In genomic region chr9:99563714-99564113, GRCm38 (mm10) we compare ENCODE assay signal across 9 mouse cellular contexts. TPM values are rescaled to one million over a fixed set of nuclear protein-coding genes. Genes with fewer than 3 reads are reported as not detected.
A peak's percentile ranks its signal among the peaks of the same experiment; 100 is the strongest.
DNase-seq lines count a peak whose midpoint lies in the region; ATAC-seq and TF ChIP-seq lines count a peak whose summit lies in the region.
"Had no signal": no experiment of that assay in that cellular context is flagged by ENCODE, and none has a peak within 500 bp of the region (broad histone marks: within the 10 kb centered on the region; RNA-seq: fewer than 3 reads in every experiment).

No protein-coding gene starts in this region.

- H3K4me2 ChIP-seq in limb, embryonic 14.5 days (replicated peaks; ENCODE audit: low read depth, low read length, severe bottlenecking), result no peak overlapping the region
- no peak overlapping the region for H3K4me2 ChIP-seq in neural tube, embryonic 11.5 days (ENCODE audit: low read depth)

- H3K9me3 ChIP-seq in limb, embryonic 14.5 days (ENCODE audit: control insufficient read depth, low read length), result no peaks in the 10 kb centered on the region
- no peaks in the 10 kb centered on the region for H3K9me3 ChIP-seq in neural tube, embryonic 11.5 days (ENCODE audit: control insufficient read depth, low read length)

- H3K27ac ChIP-seq in limb, embryonic 14.5 days (replicated peaks; ENCODE audit: low read depth, low read length), result no peak overlapping the region
- no peak overlapping the region for H3K27ac ChIP-seq in neural tube, embryonic 11.5 days (ENCODE audit: low read depth, low read length)
- H3K27ac ChIP-seq: macrophage had no signal

- H3K36me3 ChIP-seq in limb, embryonic 14.5 days (ENCODE audit: control insufficient read depth, insufficient read depth, low read length), result no peaks in the 10 kb centered on the region
- no peaks in the 10 kb centered on the region for H3K36me3 ChIP-seq in neural tube, embryonic 11.5 days (ENCODE audit: control insufficient read depth, insufficient read depth, low read length)

- no peaks in the 10 kb centered on the region for H3K27me3 ChIP-seq in limb, embryonic 14.5 days (ENCODE audit: control insufficient read depth, insufficient read depth, low read length)
- H3K27me3 ChIP-seq in neural tube, embryonic 11.5 days (ENCODE audit: control insufficient read depth, insufficient read depth, low read length), result no peaks in the 10 kb centered on the region

- no peak for ATAC-seq in limb, embryonic 14.5 days (ENCODE audit: low FRiP score, low read depth)
- no peak for ATAC-seq in neural tube, embryonic 11.5 days (ENCODE audit: insufficient read depth, low FRiP score, low TSS enrichment)

- H3K4me1 ChIP-seq in limb, embryonic 14.5 days (ENCODE audit: control insufficient read depth, insufficient read depth, low read length), result peaks cover 10% of the 10 kb centered on the region
- H3K4me1 ChIP-seq in neural tube, embryonic 11.5 days (ENCODE audit: control insufficient read depth, insufficient read depth, low read length), result peaks cover 5% of the 10 kb centered on the region

- 20% methylated on average over 11 of the region's 11 CpGs for WGBS in limb, embryonic 14.5 days
- WGBS in neural tube, embryonic 11.5 days, result 28% methylated on average over 11 of the region's 11 CpGs

- TF ChIP-seq POLR2A in limb, embryonic 14.5 days (IDR thresholded peaks at IDR 0.05; ENCODE audit: borderline replicate concordance, extremely low read depth, insufficient read depth, insufficient read length), result no peak

- no peak overlapping the region for H3K9ac ChIP-seq in limb, embryonic 14.5 days (ENCODE audit: low read depth, low read length, severe bottlenecking)
- no peak overlapping the region for H3K9ac ChIP-seq in neural tube, embryonic 11.5 days (ENCODE audit: low read length)

- H3K4me3 ChIP-seq in limb, embryonic 14.5 days (replicated peaks; ENCODE audit: low read length), result no peak overlapping the region
- H3K4me3 ChIP-seq in neural tube, embryonic 11.5 days (ENCODE audit: low read depth, low read length), result no peak overlapping the region

- DNase-seq in layer of hippocampus, adult 11-12 months (ENCODE audit: low spot score), result peak; percentile 37
- no peak for DNase-seq in layer of hippocampus, postnatal 14 days (ENCODE audit: low spot score in 2 of 2)
- peak; percentile 40 for DNase-seq in WW6 (ENCODE audit: low read depth, low spot score)
- peak; percentile 51 for DNase-seq in gastrocnemius, adult 18-20 months (ENCODE audit: low spot score)
- peak; percentile 81 for DNase-seq in limb, embryonic 14.5 days (ENCODE audit: low spot score)
- DNase-seq in neural tube, embryonic 11.5 days (ENCODE audit: low spot score), result peak; percentile 47
- DNase-seq in urinary bladder, postnatal 14 days (ENCODE audit: low spot score), result peak; percentile 73
- DNase-seq in cerebellum, adult 8-10 months, result no peak

RNA-seq across cellular contexts. Expression of gene Armc8, which starts 5.0 kb away (rescaled TPM):
- total RNA-seq in layer of hippocampus, postnatal 14 days (2021), result 10 to 100 TPM; 53.3 to 53.7 TPM
- total RNA-seq in gastrocnemius, adult 18-20 months (2021), result 10 to 100 TPM; 22.6 to 24.1 TPM
- polyA plus RNA-seq in limb, embryonic 14.5 days (2012; rRNA removed), result 17.9 and 18.2 TPM in 2 replicates
- polyA plus RNA-seq in limb, embryonic 14.5 days (2014; fragmentation: Nextera tagmentation; extraction: Ambion mirVana), result 17.8 and 19.0 TPM in 2 replicates
- polyA plus RNA-seq in neural tube, embryonic 11.5 days (2014; fragmentation: Nextera tagmentation; extraction: Ambion mirVana), result 39.4 and 41.7 TPM in 2 replicates

RNA-seq across cellular contexts. Expression of gene Dbr1, which starts 11.9 kb away (rescaled TPM):
- 10 to 100 TPM; 10.4 to 13.5 TPM for total RNA-seq in layer of hippocampus, postnatal 14 days (2021)
- total RNA-seq in gastrocnemius, adult 18-20 months (2021), result 1 to 10 TPM; 3.9 to 4.6 TPM
- 16.7 and 18.0 TPM in 2 replicates for polyA plus RNA-seq in limb, embryonic 14.5 days (2012; rRNA removed)
- 21.3 and 23.1 TPM in 2 replicates for polyA plus RNA-seq in limb, embryonic 14.5 days (2014; fragmentation: Nextera tagmentation; extraction: Ambion mirVana)
- polyA plus RNA-seq in neural tube, embryonic 11.5 days (2014; fragmentation: Nextera tagmentation; extraction: Ambion mirVana), result 31.1 and 35.2 TPM in 2 replicates

RNA-seq across cellular contexts. Expression of gene A4gnt, which starts 48.6 kb away (rescaled TPM):
- total RNA-seq in layer of hippocampus, postnatal 14 days (2021), result not detected
- total RNA-seq in gastrocnemius, adult 18-20 months (2021), result not detected
- polyA plus RNA-seq in limb, embryonic 14.5 days (2012; rRNA removed), result not detected in 2 replicates
- polyA plus RNA-seq in limb, embryonic 14.5 days (2014; fragmentation: Nextera tagmentation; extraction: Ambion mirVana), result not detected in 2 replicates
- not detected in 2 replicates for polyA plus RNA-seq in neural tube, embryonic 11.5 days (2014; fragmentation: Nextera tagmentation; extraction: Ambion mirVana)
- polyA plus RNA-seq: macrophage had no signal

Comparison
In these comparisons a context has a peak if more than half of its experiments do, and no peak if none do; other contexts are left out.
1. DNase-seq: peak in layer of hippocampus, adult 11-12 months (single experiment), WW6 (single experiment), gastrocnemius, adult 18-20 months (single experiment), limb, embryonic 14.5 days (single experiment), neural tube, embryonic 11.5 days (single experiment) and urinary bladder, postnatal 14 days (single experiment); none in layer of hippocampus, postnatal 14 days (0 of 2) and cerebellum, adult 8-10 months (single experiment).